Mouse (Mus musculus) urinary bladder, postnatal 0 days (tissue): ENCODE results near the gene Gm11116. TPM values are rescaled to one million over a fixed set of nuclear protein-coding genes. Genes with fewer than 3 reads are reported as not detected.

Experiments used
- polyA plus RNA-seq: library from polyadenylated mRNA; unstranded; fragments of >200 nt; fragmentation: Nextera tagmentation; extraction: Ambion mirVana; gene quantifications from 2 replicates; pipeline ENCODE4 v1.2.1, GENCODE M21; 2015

Gm11116 gene
- polyA plus RNA-seq, result not detected in 2 replicates

DNA sequence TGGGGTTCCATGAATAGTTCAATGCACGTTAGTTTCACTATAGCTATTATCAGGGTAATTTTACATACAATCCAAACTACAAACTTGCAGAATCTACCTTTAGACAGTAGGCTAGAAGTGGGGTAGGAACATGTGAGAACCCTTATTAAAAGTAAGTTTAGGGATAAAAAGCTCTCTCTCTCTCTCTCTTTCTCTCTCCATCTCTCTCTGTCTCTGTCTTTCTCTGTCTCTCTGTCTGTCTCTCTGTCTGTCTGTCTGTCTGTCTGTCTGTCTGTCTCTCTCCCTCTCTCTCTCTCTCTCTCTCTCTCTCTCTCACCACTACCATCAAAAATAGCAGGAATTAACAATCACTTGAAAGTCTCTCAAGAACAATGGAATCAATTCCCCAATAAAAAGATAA, at the start of gene Gm11116:
Gene Gm11116 (minus strand): TSS at position 101 of the 400 bp plus-strand sequence.

DNA sequence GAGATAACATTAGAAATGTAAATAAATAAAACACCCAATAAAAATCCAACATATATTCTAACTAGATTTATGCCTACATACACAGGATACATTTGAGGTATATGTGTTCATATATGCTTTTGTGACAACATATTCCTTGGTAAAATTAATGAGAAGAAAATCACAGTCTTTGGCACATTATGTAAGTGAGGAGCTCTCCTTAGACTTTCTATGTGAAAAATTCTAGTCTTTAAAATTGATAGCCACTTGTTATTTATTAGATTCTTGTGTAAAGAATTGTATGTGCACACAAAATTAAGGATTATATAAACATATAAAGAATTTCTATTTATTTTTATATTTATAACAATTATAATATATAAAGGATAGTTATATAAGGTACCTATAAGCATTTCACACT, 42.7 kb upstream of the Gm11116 start, which contains the start of gene Gm11115:
Gene Gm11115 (minus strand): TSS at position 101 of the 400 bp plus-strand sequence.

DNA sequence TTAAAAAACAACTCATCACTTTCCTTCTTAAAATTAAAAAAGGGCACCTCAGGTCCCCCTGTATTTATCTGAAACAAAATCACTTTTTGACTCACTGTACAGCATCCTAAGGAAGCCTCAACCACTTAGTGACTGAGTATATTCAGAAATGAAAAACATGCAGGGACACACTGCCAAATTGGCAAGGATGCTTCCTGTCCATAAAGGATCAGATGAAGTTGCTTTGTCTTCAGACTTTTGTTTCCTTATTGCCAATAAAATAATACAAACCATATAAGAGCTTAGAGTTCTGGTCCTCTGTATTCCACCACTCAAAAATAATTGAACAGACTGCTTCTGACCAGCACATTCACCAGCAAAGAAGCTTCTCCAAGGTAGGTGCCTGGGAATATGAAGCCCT, 25.1 kb downstream of the Gm11116 start, which contains the start of gene Smr2:
Gene Smr2 (plus strand): TSS at position 301 of the 400 bp plus-strand sequence.

Other genes with a start within 250 kb of the Gm11116 start
- gene Odam, start 226.5 kb downstream of the Gm11116 start, polyA plus RNA-seq, result not detected in 2 replicates
- not detected in 2 replicates for gene Csn3, start 186.0 kb downstream of the Gm11116 start, polyA plus RNA-seq
- not detected in 2 replicates for gene 2310003L06Rik, start 142.1 kb downstream of the Gm11116 start, polyA plus RNA-seq
- gene Gm28434, start 142.0 kb downstream of the Gm11116 start, polyA plus RNA-seq, result not detected in 2 replicates
- gene Cabs1, start 132.1 kb downstream of the Gm11116 start, polyA plus RNA-seq, result not detected in 2 replicates
- gene Smr3a, start 109.0 kb downstream of the Gm11116 start, polyA plus RNA-seq, result not detected in 2 replicates
- gene Smr2, start 25.0 kb downstream of the Gm11116 start, polyA plus RNA-seq, result not detected in 2 replicates
- gene Gm11115, start 42.6 kb upstream of the Gm11116 start, polyA plus RNA-seq, result not detected in 2 replicates
- gene Gm7714, start 157.4 kb upstream of the Gm11116 start, polyA plus RNA-seq, result not detected in 2 replicates
- gene Prol1, start 205.8 kb upstream of the Gm11116 start, polyA plus RNA-seq, result not detected in 2 replicates